Mouse (Mus musculus): ENCODE measurements around the gene Ddx39b.
A peak's percentile ranks its signal among the peaks of the same experiment; 100 is the strongest.
"Not testable (repeated sequence)": the region's sequence is repeated elsewhere in the genome, so short reads cannot be mapped to it uniquely, and the experiment has no call there.

The Ddx39b gene

GRCm38 (mm10) chr17:35219601-35220041 is 21.9 kb upstream of the Ddx39b start:
- peak; percentile 66 to 69 for DNase-seq (ENCODE audit: low spot score in 2 of 2)

- DNase-seq (ENCODE audit: low spot score in 2 of 2) = no peak
Measured at GRCm38 (mm10) chr17:35220156-35220952, 21.2 kb upstream of the Ddx39b start, which contains the start of gene Gm16181. Gene Gm16181, plus strand, starts transcription at chr17:35220834.

- peak; percentile 65 to 67 for DNase-seq (ENCODE audit: low spot score in 2 of 2)
Measured at GRCm38 (mm10) chr17:35222299-35222698, 19.2 kb upstream of the Ddx39b start.

- DNase-seq (ENCODE audit: low spot score in 2 of 2) = no peak
Measured at GRCm38 (mm10) chr17:35224641-35225040, 16.9 kb upstream of the Ddx39b start.

GRCm38 (mm10) chr17:35225456-35225855 is 16.1 kb upstream of the Ddx39b start:
- DNase-seq (ENCODE audit: low spot score in 2 of 2) = no peak

- peak; percentile 39 to 51 for DNase-seq (ENCODE audit: low spot score in 2 of 2)
Measured at GRCm38 (mm10) chr17:35226561-35227046, 14.9 kb upstream of the Ddx39b start.

GRCm38 (mm10) chr17:35231022-35231421 is 10.5 kb upstream of the Ddx39b start:
- DNase-seq (ENCODE audit: low spot score in 2 of 2) = no peak

- DNase-seq (ENCODE audit: low spot score in 2 of 2) = peak; percentile 76 to 91
Measured at GRCm38 (mm10) chr17:35232043-35232442, 9.5 kb upstream of the Ddx39b start.

- DNase-seq (ENCODE audit: low spot score in 2 of 2) = peak; percentile 54 to 62
Measured at GRCm38 (mm10) chr17:35232659-35233058, 8.9 kb upstream of the Ddx39b start.

GRCm38 (mm10) chr17:35233114-35233980 is 8.2 kb upstream of the Ddx39b start, which contains the start of gene Atp6v1g2:
Gene Atp6v1g2, plus strand, starts transcription at chr17:35233660.
- DNase-seq (ENCODE audit: low spot score in 2 of 2) = no peak

GRCm38 (mm10) chr17:35234090-35234489 is 7.5 kb upstream of the Ddx39b start:
- DNase-seq (ENCODE audit: low spot score in 2 of 2) = not testable (repeated sequence)

- peak in 1 of 2 experiments; percentile 47 for DNase-seq (ENCODE audit: low spot score in 2 of 2)
Measured at GRCm38 (mm10) chr17:35234903-35235302, 6.6 kb upstream of the Ddx39b start.

GRCm38 (mm10) chr17:35235614-35236389 is 5.7 kb upstream of the Ddx39b start, which contains the start of gene Nfkbil1:
Gene Nfkbil1, minus strand, starts transcription at chr17:35235792.
- DNase-seq (ENCODE audit: low spot score in 2 of 2) = peak; percentile 81 to 85

- DNase-seq (ENCODE audit: low spot score in 2 of 2) = peak; percentile 97 to 100
Measured at GRCm38 (mm10) chr17:35236390-35236746, 5.2 kb upstream of the Ddx39b start.

- no peak for DNase-seq (ENCODE audit: low spot score in 2 of 2)
Measured at GRCm38 (mm10) chr17:35236996-35237395, 4.5 kb upstream of the Ddx39b start.

GRCm38 (mm10) chr17:35237504-35237903 is 4.0 kb upstream of the Ddx39b start:
- DNase-seq (ENCODE audit: low spot score in 2 of 2) = no peak

GRCm38 (mm10) chr17:35239700-35240099 is 1.8 kb upstream of the Ddx39b start:
- DNase-seq (ENCODE audit: low spot score in 2 of 2) = no peak

GRCm38 (mm10) chr17:35240384-35241304 is 902 bp upstream of the Ddx39b start:
- DNase-seq (ENCODE audit: low spot score in 2 of 2) = no peak

- peak; percentile 48 for DNase-seq (ENCODE audit: low spot score in 2 of 2)
Measured at GRCm38 (mm10) chr17:35242015-35242941, 732 bp downstream of the Ddx39b start.

Measured in thymus, postnatal 10 days (tissue).